Mouse (Mus musculus): ENCODE results near the gene AI182371.
A peak's percentile ranks its signal among the peaks of the same experiment; 100 is the strongest.

AI182371 gene

GRCm38 (mm10) chr2:35069124-35069523 is 32.2 kb downstream of the AI182371 start:
- DNase-seq (ENCODE audit: low read depth, low spot score): no peak

- peak; percentile 54 for DNase-seq (ENCODE audit: low read depth, low spot score)
Measured at GRCm38 (mm10) chr2:35067117-35067516, 34.2 kb downstream of the AI182371 start.

- peak; percentile 86 for DNase-seq (ENCODE audit: low read depth, low spot score)
Measured at GRCm38 (mm10) chr2:35066525-35067082, 34.7 kb downstream of the AI182371 start.

- no peak for DNase-seq (ENCODE audit: low read depth, low spot score)
Measured at GRCm38 (mm10) chr2:35063333-35064030, 37.9 kb downstream of the AI182371 start.

- no peak for DNase-seq (ENCODE audit: low read depth, low spot score)
Measured at GRCm38 (mm10) chr2:35061338-35061737, 40.0 kb downstream of the AI182371 start, which contains the start of gene Hc. Hc (minus strand) TSS chr2:35061438.

GRCm38 (mm10) chr2:35060897-35061296 is 40.4 kb downstream of the AI182371 start:
- no peak for DNase-seq (ENCODE audit: low read depth, low spot score)

- no peak for DNase-seq (ENCODE audit: low read depth, low spot score)
Measured at GRCm38 (mm10) chr2:35060256-35060655, 41.1 kb downstream of the AI182371 start.

- no peak for DNase-seq (ENCODE audit: low read depth, low spot score)
Measured at GRCm38 (mm10) chr2:35058325-35058724, 43.0 kb downstream of the AI182371 start.

GRCm38 (mm10) chr2:35057243-35057642 is 44.1 kb downstream of the AI182371 start:
- DNase-seq (ENCODE audit: low read depth, low spot score): no peak

GRCm38 (mm10) chr2:35048851-35049250 is 52.5 kb downstream of the AI182371 start:
- DNase-seq (ENCODE audit: low read depth, low spot score): peak; percentile 54

GRCm38 (mm10) chr2:35044956-35045355 is 56.4 kb downstream of the AI182371 start:
- peak; percentile 66 for DNase-seq (ENCODE audit: low read depth, low spot score)

GRCm38 (mm10) chr2:35038580-35039375 is 62.6 kb downstream of the AI182371 start:
- no peak for DNase-seq (ENCODE audit: low read depth, low spot score)

Measured in R1 (cell line).